Mouse (Mus musculus) embryonic facial prominence, embryonic 12.5 days (tissue): Measurements from ENCODE around the gene Cox4i1. TPM values are rescaled to one million over a fixed set of nuclear protein-coding genes. Genes with fewer than 3 reads are reported as not detected.

Experiments used
- ATAC-seq: fragments of 200-750 bp; cut with Nextera tagmentation; 2 replicates; pipeline ENCODE4 v1.8.0; 2017; ENCODE audit not compliant: insufficient number of reproducible peaks, insufficient read depth, low FRiP score, low TSS enrichment
- H3K27ac ChIP-seq: fragments of 300-500 bp; sonication (generic); 2 replicates; pipeline ENCODE4 v1.5.1; 2016; ENCODE audit warnings: mild to moderate bottlenecking
- H3K27me3 ChIP-seq: fragments of 300-500 bp; sonication (generic); 2 replicates; pipeline ENCODE4 v1.6.1; 2016; ENCODE audit warnings: mild to moderate bottlenecking, moderate library complexity
- H3K36me3 ChIP-seq: fragments of 300-500 bp; sonication (generic); 2 replicates; pipeline ENCODE4 v1.6.1; 2016; ENCODE audit warnings: mild to moderate bottlenecking
- H3K4me1 ChIP-seq: fragments of 300-500 bp; sonication (generic); 2 replicates; pipeline ENCODE4 v1.6.1; 2016
- H3K4me2 ChIP-seq: fragments of 300-500 bp; sonication (generic); replicated peaks from 2 replicates; pipeline ENCODE4 v1.6.1; 2016; ENCODE audit warnings: mild to moderate bottlenecking, moderate library complexity
- H3K4me3 ChIP-seq: fragments of 300-500 bp; sonication (generic); 2 replicates; pipeline ENCODE4 v1.5.1; 2016; ENCODE audit warnings: mild to moderate bottlenecking
- H3K9ac ChIP-seq: fragments of 300-500 bp; sonication (generic); 2 replicates; pipeline ENCODE4 v1.6.1; 2016; ENCODE audit warnings: mild to moderate bottlenecking, moderate library complexity
- H3K9me3 ChIP-seq: fragments of 300-500 bp; sonication (generic); 2 replicates; pipeline ENCODE4 v1.6.1; 2016; ENCODE audit warnings: mild to moderate bottlenecking, moderate library complexity
- WGBS: fragments of 180-500 bp; shearing (Covaris S2); methylation state at CpG from one replicate; pipeline ENCODE4 v1.1.7; 2016; 5-methylcytosine and 5-hydroxymethylcytosine counted together
- polyA plus RNA-seq: library from polyadenylated mRNA; unstranded; fragments of >200 nt; fragmentation: Nextera tagmentation; extraction: Ambion mirVana; gene quantifications from 2 replicates; pipeline ENCODE4 v1.2.1, GENCODE M21; 2016

The Cox4i1 gene
- polyA plus RNA-seq, 1 experiment from 2014 or later = 901 TPM

GRCm38 (mm10) chr8:120715996-120716680 is 48.1 kb downstream of the Cox4i1 start:
- H3K27me3 ChIP-seq = no peaks in the 10 kb centered on the region
- no peaks in the 10 kb centered on the region for H3K4me1 ChIP-seq
- no peak for ATAC-seq
- no peak overlapping the region for H3K4me3 ChIP-seq
- H3K36me3 ChIP-seq = no peaks in the 10 kb centered on the region
- H3K9me3 ChIP-seq = no peaks in the 10 kb centered on the region
- H3K27ac ChIP-seq = no peak overlapping the region
- no peak overlapping the region for H3K9ac ChIP-seq
- WGBS = 76% methylated on average over 15 of the region's 15 CpGs
- no peak overlapping the region for H3K4me2 ChIP-seq

- H3K4me3 ChIP-seq = no peak overlapping the region
- no peaks in the 10 kb centered on the region for H3K36me3 ChIP-seq
- no peaks in the 10 kb centered on the region for H3K4me1 ChIP-seq
- 66% methylated on average over 19 of the region's 19 CpGs for WGBS
- ATAC-seq = no peak
- H3K27ac ChIP-seq = no peak overlapping the region
- no peaks in the 10 kb centered on the region for H3K27me3 ChIP-seq
- no peak overlapping the region for H3K9ac ChIP-seq
- no peak overlapping the region for H3K4me2 ChIP-seq
- no peaks in the 10 kb centered on the region for H3K9me3 ChIP-seq
Observed at GRCm38 (mm10) chr8:120719586-120720236, 51.7 kb downstream of the Cox4i1 start.

GRCm38 (mm10) chr8:120723025-120723424 is 55.0 kb downstream of the Cox4i1 start:
- Histone ChIP-seq H3K27me3 (no peaks in the 10 kb centered on the region), H3K4me3 (no peak overlapping the region), H3K9ac (no peak overlapping the region), H3K4me1 (no peaks in the 10 kb centered on the region), H3K4me2 (no peak overlapping the region), H3K9me3 (no peaks in the 10 kb centered on the region), H3K27ac (no peak overlapping the region), H3K36me3 (no peaks in the 10 kb centered on the region)
- 68% methylated on average over 6 of the region's 6 CpGs for WGBS
- no peak for ATAC-seq

Other genes with a start within 250 kb of the Cox4i1 start
- gene Gins2, start 78.9 kb upstream of the Cox4i1 start, polyA plus RNA-seq = 109 and 115 TPM in 2 replicates
- gene 1190005I06Rik, start 20.6 kb upstream of the Cox4i1 start, polyA plus RNA-seq = 6.5 and 11.8 TPM in 2 replicates
- 3.2 and 8.2 TPM in 2 replicates for gene Gm27021, start 143 bp upstream of the Cox4i1 start, polyA plus RNA-seq
- gene Emc8, start 351 bp downstream of the Cox4i1 start, polyA plus RNA-seq = 257 and 260 TPM in 2 replicates
- gene Irf8, start 68.1 kb downstream of the Cox4i1 start, polyA plus RNA-seq = 4.4 and 4.7 TPM in 2 replicates